Mouse (Mus musculus) heart, adult 2 months (tissue): ENCODE results near the gene Ndufa12.

Experiments used
- CTCF ChIP-seq: fragments of 200-600 bp; IDR thresholded peaks from 2 replicates; pipeline ENCODE4 v1.8.1; 2022; ENCODE audit warnings: antibody characterized with exemption, mild to moderate bottlenecking, moderate library complexity
- EP300 ChIP-seq: fragments of 200-500 bp; IDR thresholded peaks from 2 replicates; pipeline ENCODE4 v1.6.1; 2011; ENCODE audit warnings: low read depth, low read length, control low read depth; ENCODE audit not compliant: insufficient read depth
- POLR2A ChIP-seq: fragments of 200-500 bp; IDR thresholded peaks from 2 replicates; pipeline ENCODE4 v1.6.1; 2011; ENCODE audit warnings: mild to moderate bottlenecking, low read depth, low read length, control low read depth; ENCODE audit not compliant: insufficient read depth

GRCm38 (mm10) chr10:94158962-94159361 lies 39.6 kb upstream of the Ndufa12 start:
- TF ChIP-seq CTCF (no peak), EP300 (no peak), POLR2A (no peak)
